8 mouse cellular contexts compared by ENCODE assay signal in genomic region chr11:48870781-48871180, GRCm38 (mm10). TPM values are rescaled to one million over a fixed set of nuclear protein-coding genes. Genes with fewer than 3 reads are reported as not detected.
DNase-seq lines count a peak whose midpoint lies in the region; ATAC-seq lines count a peak whose summit lies in the region.

No protein-coding gene starts in this region.

- peak overlapping the region; percentile 72 for H3K27ac ChIP-seq in limb, embryonic 15.5 days
- peak overlapping the region; percentile 90 for H3K27ac ChIP-seq in stomach, embryonic 16.5 days (ENCODE audit: low read length)

- 33% methylated on average over 7 of the region's 7 CpGs for WGBS in limb, embryonic 15.5 days
- 33% methylated on average over 7 of the region's 7 CpGs for WGBS in stomach, embryonic 16.5 days

- no peak for ATAC-seq in limb, embryonic 15.5 days (ENCODE audit: insufficient number of reproducible peaks, low FRiP score, low TSS enrichment, low read depth)
- no peak for ATAC-seq in stomach, embryonic 16.5 days (ENCODE audit: insufficient read depth, low FRiP score)

- H3K36me3 ChIP-seq in limb, embryonic 15.5 days = no peaks in the 10 kb centered on the region
- 0 out of 2 replicates have a peak, but pooled peaks cover 4% of the 10 kb centered on the region for H3K36me3 ChIP-seq in stomach, embryonic 16.5 days (ENCODE audit: control insufficient read depth, insufficient read depth, low read length)

- peak; percentile 21 for DNase-seq in embryo, embryonic 10.5 days (ENCODE audit: low spot score)
- DNase-seq in embryo, embryonic 11 days = no peak
- peak; percentile 36 for DNase-seq in thymus, postnatal 4 days
- DNase-seq in thymus, postnatal 25 days = no peak
- DNase-seq in cerebellum, postnatal 36 days = no peak
- DNase-seq in cerebellum, adult 9-11 months = no peak

- H3K9ac ChIP-seq in limb, embryonic 15.5 days = peak overlapping the region; percentile 37
- H3K9ac ChIP-seq in stomach, embryonic 16.5 days (ENCODE audit: low read length) = peak overlapping the region; percentile 83

- H3K27me3 ChIP-seq in limb, embryonic 15.5 days = no peaks in the 10 kb centered on the region
- H3K27me3 ChIP-seq in stomach, embryonic 16.5 days (ENCODE audit: control insufficient read depth, insufficient read depth, low read length) = no peaks in the 10 kb centered on the region

- peak overlapping the region; percentile 69 for H3K4me2 ChIP-seq in limb, embryonic 15.5 days
- H3K4me2 ChIP-seq in stomach, embryonic 16.5 days (ENCODE audit: low read depth, low read length) = peak overlapping the region; percentile 67

- H3K9me3 ChIP-seq in limb, embryonic 15.5 days = no peaks in the 10 kb centered on the region
- no peaks in the 10 kb centered on the region for H3K9me3 ChIP-seq in stomach, embryonic 16.5 days (replicated peaks; ENCODE audit: control insufficient read depth, low read length)

- H3K4me1 ChIP-seq in limb, embryonic 15.5 days = peaks cover 20% of the 10 kb centered on the region
- H3K4me1 ChIP-seq in stomach, embryonic 16.5 days (ENCODE audit: control insufficient read depth, insufficient read depth, low read length) = peaks cover 25% of the 10 kb centered on the region

- peak overlapping the region; percentile 48 for H3K4me3 ChIP-seq in limb, embryonic 15.5 days
- H3K4me3 ChIP-seq in stomach, embryonic 16.5 days (replicated peaks; ENCODE audit: low read length) = peak overlapping the region; percentile 62

RNA-seq across cellular contexts. Expression of gene Irgm1, which starts 0.7 kb away (rescaled TPM):
- 7.1 and 7.3 TPM in 2 replicates for polyA plus RNA-seq in limb, embryonic 15.5 days (2015; fragmentation: Nextera tagmentation; extraction: Ambion mirVana)
- polyA plus RNA-seq in stomach, embryonic 16.5 days (2015; fragmentation: Nextera tagmentation; extraction: Ambion mirVana) = 13.1 and 13.3 TPM in 2 replicates

RNA-seq across cellular contexts. Expression of gene Gm5431, which starts 31.2 kb away (rescaled TPM):
- polyA plus RNA-seq in limb, embryonic 15.5 days (2015; fragmentation: Nextera tagmentation; extraction: Ambion mirVana) = 0.33 and 0.36 TPM in 2 replicates
- polyA plus RNA-seq in stomach, embryonic 16.5 days (2015; fragmentation: Nextera tagmentation; extraction: Ambion mirVana) = 0.32 and 0.36 TPM in 2 replicates

RNA-seq across cellular contexts. Expression of gene Gm12184, which starts 44.3 kb away (rescaled TPM):
- polyA plus RNA-seq in limb, embryonic 15.5 days (2015; fragmentation: Nextera tagmentation; extraction: Ambion mirVana) = 2.0 and 3.0 TPM in 2 replicates
- polyA plus RNA-seq in stomach, embryonic 16.5 days (2015; fragmentation: Nextera tagmentation; extraction: Ambion mirVana) = 0.98 and 1.5 TPM in 2 replicates

RNA-seq across cellular contexts. Expression of gene Trim7, which starts 44.8 kb away (rescaled TPM):
- polyA plus RNA-seq in limb, embryonic 15.5 days (2015; fragmentation: Nextera tagmentation; extraction: Ambion mirVana) = 2.0 and 2.8 TPM in 2 replicates
- 1.7 and 2.6 TPM in 2 replicates for polyA plus RNA-seq in stomach, embryonic 16.5 days (2015; fragmentation: Nextera tagmentation; extraction: Ambion mirVana)

RNA-seq across cellular contexts. Expression of gene Trim41, which starts 53.6 kb away (rescaled TPM):
- polyA plus RNA-seq in limb, embryonic 15.5 days (2015; fragmentation: Nextera tagmentation; extraction: Ambion mirVana) = 5.6 and 7.8 TPM in 2 replicates
- 4.6 and 5.7 TPM in 2 replicates for polyA plus RNA-seq in stomach, embryonic 16.5 days (2015; fragmentation: Nextera tagmentation; extraction: Ambion mirVana)

Comparison
In these comparisons a context has a peak if more than half of its experiments do, and no peak if none do; other contexts are left out.
1. DNase-seq: peak in embryo, embryonic 10.5 days (single experiment) and thymus, postnatal 4 days (single experiment); none in embryo, embryonic 11 days (single experiment), thymus, postnatal 25 days (single experiment), cerebellum, postnatal 36 days (0 of 2) and cerebellum, adult 9-11 months (single experiment).